Mouse (Mus musculus): ENCODE measurements around the gene Bmp10.
"Not testable (repeated sequence)": the region's sequence is repeated elsewhere in the genome, so short reads cannot be mapped to it uniquely, and the experiment has no call there.

Gene Bmp10

DNA sequence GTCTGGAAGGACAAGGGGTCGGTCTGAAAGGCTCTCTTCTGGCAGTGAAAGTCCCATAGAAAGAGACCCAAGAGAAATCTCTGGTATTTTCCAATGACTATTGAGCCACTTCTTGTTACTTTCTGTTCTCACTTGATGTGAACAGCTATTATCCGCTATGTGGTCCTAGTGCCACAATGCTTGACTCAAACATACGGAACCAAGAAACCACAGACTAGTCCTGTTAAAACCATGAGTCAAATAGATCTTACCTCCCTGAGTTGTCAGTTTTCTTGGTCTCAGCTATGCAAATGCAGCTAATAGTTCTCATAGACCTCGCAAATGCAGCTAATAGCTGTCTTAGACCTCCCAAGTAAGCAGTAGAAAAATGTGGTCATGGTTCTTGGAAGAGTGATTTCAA, 18.4 kb downstream of the Bmp10 start:
- no peak for DNase-seq (ENCODE audit: low spot score in 2 of 2)

GRCm38 (mm10) chr6:87449534-87449933, 20.7 kb downstream of the Bmp10 start:
- no peak for DNase-seq (ENCODE audit: low spot score in 2 of 2)

- peak; percentile 25 to 47 for DNase-seq (ENCODE audit: low spot score in 2 of 2)
Measured at GRCm38 (mm10) chr6:87451016-87451415, 22.2 kb downstream of the Bmp10 start.

DNA sequence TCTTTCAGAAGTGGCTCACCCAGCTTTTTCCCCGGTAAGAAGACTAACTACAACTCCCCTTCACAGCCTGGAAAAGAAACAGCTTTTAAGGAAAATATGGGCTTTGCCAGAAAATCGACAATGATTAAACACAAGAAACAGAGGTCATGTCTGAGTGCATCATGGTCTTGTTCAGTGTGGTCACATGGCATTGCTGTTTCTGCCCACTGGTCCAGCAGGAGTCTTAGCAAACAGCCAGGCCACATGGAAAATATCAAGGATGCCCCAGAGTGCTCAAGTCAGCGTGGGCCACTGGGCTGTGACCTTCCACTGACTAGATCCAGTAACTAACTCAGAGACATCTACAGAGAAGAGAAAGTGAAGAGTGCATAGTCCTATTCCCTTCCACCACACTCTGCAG, 23.0 kb downstream of the Bmp10 start:
- DNase-seq (ENCODE audit: low spot score in 2 of 2) = no peak

DNA sequence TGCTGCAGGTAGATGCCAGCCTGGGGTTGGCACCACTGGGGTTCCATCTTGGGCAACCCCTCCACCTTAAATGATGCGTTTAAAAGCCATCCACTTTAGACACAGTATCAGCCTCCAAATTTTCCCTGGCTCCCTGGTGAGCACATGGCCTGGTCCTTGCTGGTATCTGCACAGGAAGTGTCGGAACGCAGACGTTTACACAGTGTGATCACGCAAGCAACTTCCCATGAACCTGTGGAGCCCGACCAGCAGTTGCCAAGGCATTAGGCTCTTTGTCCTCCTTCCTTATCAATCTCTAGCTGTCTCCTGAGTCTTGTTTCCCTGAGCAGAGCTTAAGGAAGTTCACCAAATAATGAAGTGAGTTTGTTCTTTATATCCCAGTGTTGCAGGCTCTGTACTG, 26.7 kb downstream of the Bmp10 start:
- no peak for DNase-seq (ENCODE audit: low spot score in 2 of 2)

DNA sequence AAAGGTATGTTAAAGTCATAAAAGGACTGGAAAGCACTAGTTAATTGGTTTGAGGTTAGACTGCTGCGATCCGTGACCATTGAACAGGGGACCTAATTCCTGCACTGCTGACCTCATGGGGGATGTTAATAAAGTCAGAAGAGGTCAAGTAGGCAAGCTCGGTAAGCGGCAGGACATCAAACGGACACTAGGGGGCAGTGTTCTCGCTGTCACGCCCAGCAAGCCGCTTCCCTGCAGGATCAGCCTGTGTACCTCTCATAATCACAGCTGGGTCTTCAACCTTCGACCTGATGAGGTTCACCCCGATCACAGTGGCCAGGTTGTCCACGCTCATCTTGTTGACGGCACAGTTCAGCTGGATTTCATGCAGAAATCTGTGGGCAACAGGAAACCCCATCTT, 37.4 kb downstream of the Bmp10 start:
- peak; percentile 67 to 70 for DNase-seq (ENCODE audit: low spot score in 2 of 2)

DNA sequence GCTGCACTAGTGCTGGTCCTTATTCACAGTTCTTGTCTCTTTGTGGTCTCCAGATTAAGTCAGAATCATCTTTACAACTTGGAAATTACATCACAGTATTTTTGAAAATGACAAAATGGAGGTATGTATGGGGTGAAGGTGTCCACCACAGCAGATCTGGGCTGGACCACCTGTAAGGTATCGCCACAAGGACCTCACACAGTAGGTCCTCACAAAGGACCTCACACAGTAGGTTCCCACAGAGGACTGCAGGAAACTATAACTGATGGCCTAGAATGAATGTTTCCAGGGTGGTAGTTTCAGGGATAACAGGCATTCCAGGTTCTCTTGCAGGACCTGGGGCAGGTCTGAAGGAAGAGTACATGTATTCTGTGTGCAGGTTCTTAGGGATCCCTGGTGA, 38.6 kb downstream of the Bmp10 start:
- DNase-seq (ENCODE audit: low spot score in 2 of 2) = no peak

DNA sequence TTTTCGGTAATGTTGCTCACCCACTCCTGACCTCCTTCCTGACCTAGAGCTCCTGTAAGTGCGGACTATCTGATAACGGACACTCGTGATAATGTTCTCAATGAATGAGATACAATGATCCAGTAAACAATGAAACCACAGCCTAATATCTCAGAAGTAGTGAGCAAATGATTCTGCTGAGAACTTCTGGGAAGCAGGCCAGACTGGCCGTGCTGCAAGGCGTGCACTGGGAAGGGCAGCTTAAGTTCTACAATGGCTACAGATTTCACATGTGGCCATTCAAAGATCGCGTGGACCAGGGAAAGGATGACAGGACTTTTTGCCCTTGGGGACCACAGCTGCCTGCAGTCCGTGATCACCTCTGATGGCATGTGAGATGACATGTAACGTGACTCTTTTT, 39.6 kb downstream of the Bmp10 start:
- DNase-seq (ENCODE audit: low spot score in 2 of 2) = peak in 1 of 2 experiments; percentile 39

DNA sequence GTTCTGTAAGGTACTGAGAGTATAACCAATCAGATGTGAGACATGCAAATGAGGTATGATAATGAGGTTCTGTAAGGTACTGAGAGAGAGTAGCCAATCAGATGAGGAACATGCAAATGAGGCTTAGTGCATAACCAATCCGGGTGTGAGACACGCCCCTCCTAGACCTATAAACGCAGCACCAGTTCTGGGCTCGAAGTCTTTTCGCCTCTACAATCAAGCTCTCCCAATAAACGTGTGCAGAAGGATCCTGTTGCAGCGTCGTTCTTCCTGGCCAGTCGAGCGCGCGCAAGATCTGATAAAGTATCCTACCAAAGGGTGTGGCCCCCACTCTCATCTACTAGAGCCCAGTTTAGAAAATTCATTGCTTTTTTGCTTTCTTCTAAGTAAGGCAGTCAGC, 41.3 kb downstream of the Bmp10 start:
- DNase-seq (ENCODE audit: low spot score in 2 of 2) = not testable (repeated sequence)

DNA sequence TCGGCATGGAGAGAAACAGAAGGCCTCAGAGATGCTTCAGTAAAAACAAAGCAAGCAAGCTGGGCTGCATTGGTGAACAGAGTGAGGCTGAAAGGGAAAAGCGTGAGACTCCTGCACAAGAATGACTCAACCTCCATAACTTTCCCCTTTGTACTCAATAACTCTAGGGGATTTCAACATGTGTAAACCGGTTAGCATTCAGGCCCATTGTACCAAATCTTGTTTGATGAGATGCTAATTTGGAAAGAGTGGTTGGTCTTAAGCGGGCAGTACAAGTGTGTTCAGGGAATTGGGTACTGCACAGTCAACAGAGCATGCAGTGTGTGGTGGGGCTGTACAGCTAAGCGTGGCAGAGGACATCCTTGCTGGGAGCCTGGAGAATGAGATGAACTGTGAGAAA, 46.4 kb downstream of the Bmp10 start:
- no peak for DNase-seq (ENCODE audit: low spot score in 2 of 2)

DNA sequence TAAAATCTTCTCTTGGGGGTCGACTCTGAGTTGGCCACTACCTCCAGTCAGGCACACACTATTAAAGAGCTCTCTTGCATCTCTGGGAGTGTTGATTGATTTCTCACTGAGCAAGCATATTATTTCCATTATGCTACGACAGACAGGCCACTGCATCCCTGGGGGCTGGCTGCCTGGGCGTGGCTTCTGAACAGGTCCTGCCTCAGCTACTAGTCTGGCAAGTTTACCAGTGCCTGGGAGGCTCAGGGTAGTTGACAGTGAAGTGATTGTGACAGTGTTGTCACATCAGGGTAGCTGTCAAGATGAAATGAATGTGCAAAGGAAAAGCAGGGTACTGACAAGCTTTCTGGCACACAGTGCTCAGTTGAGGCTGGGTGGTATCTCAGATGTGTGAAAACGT, 50.1 kb downstream of the Bmp10 start:
- no peak for DNase-seq (ENCODE audit: low spot score in 2 of 2)

GRCm38 (mm10) chr6:87479291-87479999, 50.7 kb downstream of the Bmp10 start:
- no peak for DNase-seq (ENCODE audit: low spot score in 2 of 2)

GRCm38 (mm10) chr6:87483224-87483899, 54.6 kb downstream of the Bmp10 start:
- DNase-seq (ENCODE audit: low spot score in 2 of 2) = peak; percentile 25 to 55

DNA sequence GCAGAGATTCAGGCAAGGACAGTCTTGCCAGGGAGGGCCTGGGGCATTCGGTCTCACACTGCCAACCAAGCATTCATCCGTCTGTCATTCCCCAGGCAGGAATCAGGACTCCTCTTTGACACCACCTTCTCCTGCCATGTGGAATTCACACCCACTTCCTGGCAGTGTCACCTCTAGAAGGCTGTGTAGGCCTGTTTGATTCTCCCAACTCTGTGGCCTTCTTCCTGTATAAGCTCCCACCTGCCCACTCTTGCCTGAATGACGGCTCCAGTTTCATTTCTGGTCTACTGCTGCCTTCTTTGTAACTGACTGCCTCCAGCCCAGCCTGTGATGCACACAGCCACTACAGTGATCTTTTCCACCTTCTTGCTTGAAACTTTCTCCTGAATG, 55.1 kb downstream of the Bmp10 start:
- DNase-seq (ENCODE audit: low spot score in 2 of 2) = no peak

DNA sequence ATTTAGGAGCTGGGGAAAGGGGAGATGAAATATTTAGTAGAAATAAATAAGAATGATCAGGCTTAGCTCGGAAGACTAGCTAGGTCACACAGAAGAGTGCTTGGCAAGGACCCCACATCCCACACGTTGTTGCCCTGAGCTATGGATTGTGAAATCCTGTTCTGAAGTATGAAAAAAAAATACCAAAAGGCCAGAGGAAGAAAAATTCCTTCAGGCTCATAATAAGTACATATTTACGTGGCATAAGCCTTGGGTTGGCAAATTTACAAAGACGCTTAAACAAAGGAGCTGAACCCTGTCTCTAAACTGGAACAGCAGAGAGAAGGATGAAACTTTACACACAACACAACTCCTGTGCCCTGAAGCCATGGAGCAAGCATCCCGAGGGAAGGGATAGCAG, 56.0 kb downstream of the Bmp10 start:
- DNase-seq (ENCODE audit: low spot score in 2 of 2) = peak in 1 of 2 experiments; percentile 29

All from urinary bladder, postnatal 36 days (tissue).